Mouse (Mus musculus): ENCODE measurements around the gene Unc13a. TPM values are rescaled to one million over a fixed set of nuclear protein-coding genes. Genes with fewer than 3 reads are reported as not detected.

Gene Unc13a
- polyA plus RNA-seq, 1 experiment from 2014 or later: 0.68 TPM

- Histone ChIP-seq H3K4me1 (replicated peaks; ENCODE audit: control insufficient read depth, insufficient read depth, low read length) (peaks cover 5% of the 10 kb centered on the region), H3K9me3 (ENCODE audit: control insufficient read depth, low read length) (no peaks in the 10 kb centered on the region), H3K9ac (ENCODE audit: low read length) (no peak overlapping the region), H3K4me3 (ENCODE audit: low read length) (no peak overlapping the region), H3K36me3 (ENCODE audit: control insufficient read depth, insufficient read depth, low read length) (no peaks in the 10 kb centered on the region), H3K4me2 (ENCODE audit: low read depth, low read length) (no peak overlapping the region), H3K27me3 (ENCODE audit: control insufficient read depth, insufficient read depth, low read depth, low read length) (peaks cover 41% of the 10 kb centered on the region), H3K27ac (ENCODE audit: low read length) (no peak overlapping the region)
- WGBS: 52% methylated on average over 1 of the region's 1 CpGs
- ATAC-seq (ENCODE audit: low read depth): no peak
Measured at GRCm38 (mm10) chr8:71659751-71660150, 11.8 kb downstream of the Unc13a start.

- no peak for ATAC-seq (ENCODE audit: low read depth)
- Histone ChIP-seq H3K4me2 (ENCODE audit: low read depth, low read length) (no peak overlapping the region), H3K9me3 (ENCODE audit: control insufficient read depth, low read length) (no peaks in the 10 kb centered on the region), H3K36me3 (ENCODE audit: control insufficient read depth, insufficient read depth, low read length) (no peaks in the 10 kb centered on the region), H3K27me3 (ENCODE audit: control insufficient read depth, insufficient read depth, low read depth, low read length) (peaks cover 41% of the 10 kb centered on the region), H3K9ac (ENCODE audit: low read length) (no peak overlapping the region), H3K4me1 (replicated peaks; ENCODE audit: control insufficient read depth, insufficient read depth, low read length) (peaks cover 9% of the 10 kb centered on the region), H3K4me3 (ENCODE audit: low read length) (no peak overlapping the region), H3K27ac (ENCODE audit: low read length) (no peak overlapping the region)
- WGBS: 21% methylated on average over 17 of the region's 17 CpGs
Measured at GRCm38 (mm10) chr8:71658515-71659049, 13.0 kb downstream of the Unc13a start.

- H3K9me3 ChIP-seq (ENCODE audit: control insufficient read depth, low read length): no peaks in the 10 kb centered on the region
- H3K9ac ChIP-seq (ENCODE audit: low read length): no peak overlapping the region
- no peak overlapping the region for H3K27ac ChIP-seq (ENCODE audit: low read length)
- no peak overlapping the region for H3K4me3 ChIP-seq (ENCODE audit: low read length)
- H3K4me2 ChIP-seq (ENCODE audit: low read depth, low read length): no peak overlapping the region
- ATAC-seq (ENCODE audit: low read depth): no peak
- no peaks in the 10 kb centered on the region for H3K36me3 ChIP-seq (ENCODE audit: control insufficient read depth, insufficient read depth, low read length)
- 27% methylated on average over 9 of the region's 9 CpGs for WGBS
- peaks cover 41% of the 10 kb centered on the region for H3K27me3 ChIP-seq (ENCODE audit: control insufficient read depth, insufficient read depth, low read depth, low read length)
- H3K4me1 ChIP-seq (replicated peaks; ENCODE audit: control insufficient read depth, insufficient read depth, low read length): peaks cover 9% of the 10 kb centered on the region
Measured at GRCm38 (mm10) chr8:71657816-71658215, 13.7 kb downstream of the Unc13a start.

GRCm38 (mm10) chr8:71654600-71654999, 17.0 kb downstream of the Unc13a start:
- ATAC-seq (ENCODE audit: low read depth): peak; percentile 68

GRCm38 (mm10) chr8:71645510-71645909, 26.0 kb downstream of the Unc13a start:
- H3K27me3 ChIP-seq (ENCODE audit: control insufficient read depth, insufficient read depth, low read depth, low read length): no peaks in the 10 kb centered on the region
- no peak overlapping the region for H3K27ac ChIP-seq (ENCODE audit: low read length)
- no peak overlapping the region for H3K4me2 ChIP-seq (ENCODE audit: low read depth, low read length)
- no peaks in the 10 kb centered on the region for H3K9me3 ChIP-seq (ENCODE audit: control insufficient read depth, low read length)
- H3K4me3 ChIP-seq (ENCODE audit: low read length): no peak overlapping the region
- peak; percentile 85 for ATAC-seq (ENCODE audit: low read depth)
- no peaks in the 10 kb centered on the region for H3K36me3 ChIP-seq (ENCODE audit: control insufficient read depth, insufficient read depth, low read length)
- no peak overlapping the region for H3K9ac ChIP-seq (ENCODE audit: low read length)
- H3K4me1 ChIP-seq (replicated peaks; ENCODE audit: control insufficient read depth, insufficient read depth, low read length): no peaks in the 10 kb centered on the region
- 61% methylated on average over 9 of the region's 9 CpGs for WGBS

More at GRCm38 (mm10) chr8:71654600-71654999, 17.0 kb downstream of the Unc13a start:
- H3K9ac ChIP-seq (ENCODE audit: low read length): no peak overlapping the region
- H3K4me1 ChIP-seq (replicated peaks; ENCODE audit: control insufficient read depth, insufficient read depth, low read length): peaks cover 6% of the 10 kb centered on the region
- H3K36me3 ChIP-seq (ENCODE audit: control insufficient read depth, insufficient read depth, low read length): no peaks in the 10 kb centered on the region
- peak overlapping the region; percentile 43 for H3K4me2 ChIP-seq (ENCODE audit: low read depth, low read length)
- H3K27ac ChIP-seq (ENCODE audit: low read length): no peak overlapping the region
- peaks cover 30% of the 10 kb centered on the region for H3K27me3 ChIP-seq (ENCODE audit: control insufficient read depth, insufficient read depth, low read depth, low read length)
- H3K4me3 ChIP-seq (ENCODE audit: low read length): peak overlapping the region; percentile 15; the same call in 1 of the 2 replicates
- WGBS: 2% methylated on average over 24 of the region's 24 CpGs
- H3K9me3 ChIP-seq (ENCODE audit: control insufficient read depth, low read length): no peaks in the 10 kb centered on the region

GRCm38 (mm10) chr8:71639318-71639717, 32.2 kb downstream of the Unc13a start:
- H3K9ac ChIP-seq (ENCODE audit: low read length): no peak overlapping the region
- H3K36me3 ChIP-seq (ENCODE audit: control insufficient read depth, insufficient read depth, low read length): no peaks in the 10 kb centered on the region
- no peak overlapping the region for H3K27ac ChIP-seq (ENCODE audit: low read length)
- no peak for ATAC-seq (ENCODE audit: low read depth)
- H3K4me1 ChIP-seq (replicated peaks; ENCODE audit: control insufficient read depth, insufficient read depth, low read length): no peaks in the 10 kb centered on the region
- H3K4me2 ChIP-seq (ENCODE audit: low read depth, low read length): no peak overlapping the region
- WGBS: 79% methylated on average over 4 of the region's 4 CpGs
- no peaks in the 10 kb centered on the region for H3K27me3 ChIP-seq (ENCODE audit: control insufficient read depth, insufficient read depth, low read depth, low read length)
- no peaks in the 10 kb centered on the region for H3K9me3 ChIP-seq (ENCODE audit: control insufficient read depth, low read length)
- no peak overlapping the region for H3K4me3 ChIP-seq (ENCODE audit: low read length)

- no peak overlapping the region for H3K4me2 ChIP-seq (ENCODE audit: low read depth, low read length)
- no peaks in the 10 kb centered on the region for H3K9me3 ChIP-seq (ENCODE audit: control insufficient read depth, low read length)
- H3K9ac ChIP-seq (ENCODE audit: low read length): no peak overlapping the region
- H3K36me3 ChIP-seq (ENCODE audit: control insufficient read depth, insufficient read depth, low read length): no peaks in the 10 kb centered on the region
- H3K27ac ChIP-seq (ENCODE audit: low read length): no peak overlapping the region
- 61% methylated on average over 6 of the region's 6 CpGs for WGBS
- no peak overlapping the region for H3K4me3 ChIP-seq (ENCODE audit: low read length)
- no peaks in the 10 kb centered on the region for H3K4me1 ChIP-seq (replicated peaks; ENCODE audit: control insufficient read depth, insufficient read depth, low read length)
- no peak for ATAC-seq (ENCODE audit: low read depth)
- peaks cover 3% of the 10 kb centered on the region; the same call in 1 of the 2 replicates for H3K27me3 ChIP-seq (ENCODE audit: control insufficient read depth, insufficient read depth, low read depth, low read length)
Measured at GRCm38 (mm10) chr8:71638321-71638720, 33.2 kb downstream of the Unc13a start.

GRCm38 (mm10) chr8:71637149-71638095, 34.1 kb downstream of the Unc13a start:
- no peak overlapping the region for H3K9ac ChIP-seq (ENCODE audit: low read length)
- H3K27me3 ChIP-seq (ENCODE audit: control insufficient read depth, insufficient read depth, low read depth, low read length): peaks cover 3% of the 10 kb centered on the region; the same call in 1 of the 2 replicates
- WGBS: 50% methylated on average over 8 of the region's 8 CpGs
- H3K36me3 ChIP-seq (ENCODE audit: control insufficient read depth, insufficient read depth, low read length): no peaks in the 10 kb centered on the region
- no peak overlapping the region for H3K27ac ChIP-seq (ENCODE audit: low read length)
- no peaks in the 10 kb centered on the region; the same call in 1 of the 2 replicates for H3K9me3 ChIP-seq (ENCODE audit: control insufficient read depth, low read length)
- no peak for ATAC-seq (ENCODE audit: low read depth)
- H3K4me3 ChIP-seq (ENCODE audit: low read length): no peak overlapping the region
- H3K4me2 ChIP-seq (ENCODE audit: low read depth, low read length): no peak overlapping the region
- no peaks in the 10 kb centered on the region for H3K4me1 ChIP-seq (replicated peaks; ENCODE audit: control insufficient read depth, insufficient read depth, low read length)

- Histone ChIP-seq H3K9me3 (ENCODE audit: control insufficient read depth, low read length) (no peaks in the 10 kb centered on the region; the same call in 1 of the 2 replicates), H3K4me1 (replicated peaks; ENCODE audit: control insufficient read depth, insufficient read depth, low read length) (peaks cover 7% of the 10 kb centered on the region; the same call in 1 of the 2 replicates), H3K36me3 (ENCODE audit: control insufficient read depth, insufficient read depth, low read length) (no peaks in the 10 kb centered on the region), H3K9ac (ENCODE audit: low read length) (no peak overlapping the region), H3K4me3 (ENCODE audit: low read length) (peak overlapping the region; percentile 11; the same call in 1 of the 2 replicates), H3K4me2 (ENCODE audit: low read depth, low read length) (peak overlapping the region; percentile 42), H3K27ac (ENCODE audit: low read length) (no peak overlapping the region), H3K27me3 (ENCODE audit: control insufficient read depth, insufficient read depth, low read depth, low read length) (peaks cover 8% of the 10 kb centered on the region; the same call in 1 of the 2 replicates)
- peak; percentile 42 for ATAC-seq (ENCODE audit: low read depth)
- 5% methylated on average over 26 of the region's 26 CpGs for WGBS
Measured at GRCm38 (mm10) chr8:71633981-71634667, 37.4 kb downstream of the Unc13a start.
